Mouse (Mus musculus): ENCODE results near the gene Cacna1e. TPM values are rescaled to one million over a fixed set of nuclear protein-coding genes. Genes with fewer than 3 reads are reported as not detected.

Cacna1e gene
- polyA plus RNA-seq, 1 experiment from 2014 or later, result 1.8 TPM

DNA sequence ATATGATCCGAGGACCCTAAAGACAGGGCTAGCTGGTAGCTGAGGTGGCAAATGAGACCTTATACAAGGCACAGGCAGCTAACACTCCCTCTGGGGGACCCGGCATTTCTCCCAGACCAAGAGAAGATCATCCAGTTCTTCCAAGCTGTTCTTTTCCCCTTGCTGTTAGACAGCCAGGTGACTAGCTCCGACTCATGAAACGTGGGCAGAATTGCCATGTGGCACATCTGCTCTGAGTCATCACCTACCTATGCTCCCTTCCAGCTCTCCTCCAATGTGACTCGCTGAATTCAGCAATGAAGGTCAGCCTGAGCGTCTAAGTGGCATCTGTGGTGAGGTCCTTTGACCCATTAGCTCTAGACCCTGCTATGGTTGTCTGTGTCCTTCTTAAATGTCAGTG lies 355.5 kb downstream of the Cacna1e start:
- no peak for ATAC-seq (ENCODE audit: insufficient number of reproducible peaks, insufficient read depth, low FRiP score, low TSS enrichment)
- 88% methylated on average over 6 of the region's 6 CpGs for WGBS
- no peaks in the 10 kb centered on the region for H3K27me3 ChIP-seq

DNA sequence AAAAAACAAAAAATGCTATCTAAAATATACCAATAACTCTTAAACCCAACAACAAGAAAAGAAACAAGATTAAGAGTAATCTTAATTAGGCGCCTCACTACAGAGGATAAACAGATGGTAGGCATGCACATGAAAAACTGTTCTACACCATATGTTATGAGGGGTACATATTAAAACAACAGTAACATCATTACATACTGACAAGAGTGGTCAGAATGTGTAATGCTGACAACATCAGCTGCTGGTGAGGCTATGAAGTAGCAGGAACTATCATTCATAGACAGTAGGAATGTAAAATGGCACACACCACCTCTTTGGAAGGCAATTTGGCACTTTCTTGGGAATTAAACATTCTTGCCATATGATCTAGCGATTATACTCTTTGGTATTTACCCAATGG lies 363.6 kb downstream of the Cacna1e start:
- Histone ChIP-seq H3K27ac (no peak overlapping the region), H3K36me3 (no peaks in the 10 kb centered on the region), H3K4me3 (no peak overlapping the region), H3K4me1 (no peaks in the 10 kb centered on the region), H3K27me3 (no peaks in the 10 kb centered on the region), H3K9ac (no peak overlapping the region), H3K9me3 (no peaks in the 10 kb centered on the region), H3K4me2 (replicated peaks) (no peak overlapping the region)
- no peak for ATAC-seq (ENCODE audit: insufficient number of reproducible peaks, insufficient read depth, low FRiP score, low TSS enrichment)
- 91% methylated on average over 2 of the region's 2 CpGs for WGBS

More for the DNA sequence above, 355.5 kb downstream of the Cacna1e start:
- no peak overlapping the region for H3K4me3 ChIP-seq
- H3K36me3 ChIP-seq, result no peaks in the 10 kb centered on the region
- H3K9me3 ChIP-seq, result no peaks in the 10 kb centered on the region
- no peak overlapping the region for H3K9ac ChIP-seq
- no peak overlapping the region for H3K27ac ChIP-seq
- no peak overlapping the region for H3K4me2 ChIP-seq (replicated peaks)
- H3K4me1 ChIP-seq, result 0 out of 2 replicates have a peak, but pooled peaks cover 5% of the 10 kb centered on the region

DNA sequence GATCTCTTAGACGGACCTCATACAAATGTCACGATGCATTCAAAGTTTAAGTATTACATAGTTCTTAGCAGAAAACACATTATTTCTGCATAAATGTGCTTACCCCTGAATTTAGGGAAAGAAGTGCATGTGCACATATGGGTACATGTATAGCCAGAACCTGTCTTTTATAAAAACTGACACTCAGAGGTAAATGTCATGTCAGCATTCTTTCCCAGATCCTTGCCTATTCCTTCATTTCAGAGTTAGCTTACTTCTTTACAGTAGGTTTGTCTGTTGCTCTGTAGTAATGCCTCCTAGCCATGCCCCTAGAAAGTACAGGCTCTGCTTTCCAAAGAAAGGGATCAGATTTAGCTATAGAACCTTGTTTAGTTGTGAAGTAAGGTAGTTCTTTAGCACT lies 369.0 kb downstream of the Cacna1e start:
- WGBS, result 91% methylated on average over 2 of the region's 2 CpGs
- Histone ChIP-seq H3K27me3 (no peaks in the 10 kb centered on the region), H3K4me3 (no peak overlapping the region), H3K9ac (no peak overlapping the region), H3K9me3 (no peaks in the 10 kb centered on the region), H3K36me3 (no peaks in the 10 kb centered on the region), H3K4me1 (no peaks in the 10 kb centered on the region), H3K4me2 (replicated peaks) (no peak overlapping the region), H3K27ac (no peak overlapping the region)
- no peak for ATAC-seq (ENCODE audit: insufficient number of reproducible peaks, insufficient read depth, low FRiP score, low TSS enrichment)

DNA sequence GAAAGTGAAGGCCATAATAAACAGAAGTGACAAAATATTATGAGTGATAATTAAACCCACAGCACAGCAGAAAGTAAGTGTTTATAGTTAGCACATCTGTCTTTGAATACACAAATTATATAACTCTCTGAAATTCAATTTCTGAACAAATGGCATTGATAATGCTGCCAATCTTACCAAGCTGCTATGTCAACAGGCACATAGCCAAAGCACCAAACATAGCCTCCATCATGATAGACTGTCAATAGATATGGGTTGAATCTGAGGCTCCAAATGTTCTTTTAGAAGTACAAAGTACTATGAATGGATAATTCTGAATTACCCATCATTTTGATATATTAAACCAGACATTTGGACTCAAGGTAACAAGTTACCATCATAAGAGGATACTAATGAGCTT lies 372.6 kb downstream of the Cacna1e start:
- H3K4me3 ChIP-seq, result no peak overlapping the region
- no peaks in the 10 kb centered on the region for H3K27me3 ChIP-seq
- no peak overlapping the region for H3K9ac ChIP-seq
- ATAC-seq (ENCODE audit: insufficient number of reproducible peaks, insufficient read depth, low FRiP score, low TSS enrichment), result no peak
- H3K27ac ChIP-seq, result no peak overlapping the region
- no peaks in the 10 kb centered on the region for H3K9me3 ChIP-seq
- no peaks in the 10 kb centered on the region for H3K36me3 ChIP-seq
- H3K4me1 ChIP-seq, result no peaks in the 10 kb centered on the region
- H3K4me2 ChIP-seq (replicated peaks), result no peak overlapping the region

DNA sequence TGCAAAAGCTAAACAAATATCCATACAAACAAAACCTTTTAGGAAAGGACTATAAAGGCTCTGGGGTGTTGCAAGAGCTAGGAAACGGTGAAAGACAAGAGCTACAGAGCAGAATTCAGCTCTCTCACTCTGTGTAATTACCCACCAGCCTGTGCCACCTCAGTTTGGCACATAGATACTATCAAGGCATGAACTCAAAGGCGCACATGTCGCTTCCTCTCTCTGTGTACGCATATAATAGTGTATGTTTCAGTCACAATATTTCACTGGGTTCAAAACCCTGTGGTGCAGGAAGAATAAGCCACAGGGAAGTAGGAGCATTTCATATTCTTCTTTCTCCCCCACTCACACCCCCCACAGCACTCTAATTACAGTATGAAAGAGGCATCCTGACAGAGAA lies 380.3 kb downstream of the Cacna1e start:
- Histone ChIP-seq H3K27me3 (no peaks in the 10 kb centered on the region), H3K36me3 (no peaks in the 10 kb centered on the region), H3K9me3 (no peaks in the 10 kb centered on the region), H3K4me3 (no peak overlapping the region), H3K4me2 (replicated peaks) (no peak overlapping the region), H3K27ac (no peak overlapping the region), H3K9ac (no peak overlapping the region), H3K4me1 (no peaks in the 10 kb centered on the region)
- WGBS, result 77% methylated on average over 4 of the region's 4 CpGs
- ATAC-seq (ENCODE audit: insufficient number of reproducible peaks, insufficient read depth, low FRiP score, low TSS enrichment), result no peak

DNA sequence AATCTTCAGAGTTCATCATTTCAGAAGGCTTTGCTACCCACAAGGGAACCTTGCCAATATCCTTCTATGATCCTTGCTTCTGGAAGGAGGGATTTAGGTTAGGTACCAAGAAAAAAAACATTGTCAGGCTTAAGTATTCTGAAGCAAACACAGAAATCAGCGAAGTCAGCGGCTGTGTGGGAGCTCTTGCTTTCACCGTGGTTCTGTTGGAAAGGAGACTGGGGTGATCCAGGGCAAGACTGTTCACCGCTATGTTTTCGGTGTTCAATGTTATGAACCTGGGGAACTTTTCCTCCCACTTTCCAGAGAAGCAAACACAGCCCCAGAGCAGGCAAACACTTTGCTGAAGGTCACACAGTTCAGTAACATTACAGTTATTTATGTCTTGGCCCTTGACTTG lies 383.4 kb downstream of the Cacna1e start:
- Histone ChIP-seq H3K36me3 (no peaks in the 10 kb centered on the region), H3K27me3 (no peaks in the 10 kb centered on the region), H3K9me3 (no peaks in the 10 kb centered on the region), H3K4me2 (replicated peaks) (no peak overlapping the region), H3K9ac (no peak overlapping the region), H3K27ac (no peak overlapping the region), H3K4me1 (no peaks in the 10 kb centered on the region), H3K4me3 (no peak overlapping the region)
- no peak for ATAC-seq (ENCODE audit: insufficient number of reproducible peaks, insufficient read depth, low FRiP score, low TSS enrichment)
- 76% methylated on average over 5 of the region's 5 CpGs for WGBS

DNA sequence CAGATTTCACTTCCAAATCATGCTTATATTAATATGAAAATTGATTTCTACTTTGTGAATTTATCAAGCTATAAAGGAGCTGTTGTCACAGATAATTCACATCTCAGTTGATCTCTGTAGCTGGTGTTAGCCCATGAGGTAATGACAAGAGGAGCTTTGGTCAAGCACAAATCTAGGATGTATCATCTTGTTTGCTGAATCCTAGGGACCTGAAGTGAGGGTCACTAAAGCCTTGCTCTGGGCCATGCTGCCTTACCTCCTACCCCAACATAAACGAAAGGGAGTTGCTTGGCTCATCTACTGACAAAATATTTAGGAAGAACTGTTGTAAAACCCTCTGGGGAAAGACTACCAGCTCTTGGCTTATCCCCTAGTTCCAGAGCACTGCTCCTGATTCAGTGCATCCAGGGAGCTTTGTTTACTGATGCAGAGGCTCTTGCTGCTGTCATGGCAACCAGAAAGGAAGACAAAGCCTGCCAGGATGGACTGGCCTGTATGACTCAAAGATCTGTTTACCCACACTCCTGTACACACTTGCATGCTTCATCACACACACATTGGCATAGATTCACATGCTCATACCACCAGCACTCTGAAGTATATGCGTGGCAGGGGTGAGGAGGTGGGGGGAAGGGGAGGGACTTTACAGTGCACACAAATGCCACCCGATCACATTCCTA lies 384.0 kb downstream of the Cacna1e start:
- Histone ChIP-seq H3K4me2 (replicated peaks) (no peak overlapping the region), H3K36me3 (no peaks in the 10 kb centered on the region), H3K4me3 (no peak overlapping the region), H3K27me3 (no peaks in the 10 kb centered on the region), H3K9ac (no peak overlapping the region), H3K27ac (no peak overlapping the region), H3K4me1 (no peaks in the 10 kb centered on the region), H3K9me3 (no peaks in the 10 kb centered on the region)
- ATAC-seq (ENCODE audit: insufficient number of reproducible peaks, insufficient read depth, low FRiP score, low TSS enrichment), result no peak
- 63% methylated on average over 3 of the region's 3 CpGs for WGBS

DNA sequence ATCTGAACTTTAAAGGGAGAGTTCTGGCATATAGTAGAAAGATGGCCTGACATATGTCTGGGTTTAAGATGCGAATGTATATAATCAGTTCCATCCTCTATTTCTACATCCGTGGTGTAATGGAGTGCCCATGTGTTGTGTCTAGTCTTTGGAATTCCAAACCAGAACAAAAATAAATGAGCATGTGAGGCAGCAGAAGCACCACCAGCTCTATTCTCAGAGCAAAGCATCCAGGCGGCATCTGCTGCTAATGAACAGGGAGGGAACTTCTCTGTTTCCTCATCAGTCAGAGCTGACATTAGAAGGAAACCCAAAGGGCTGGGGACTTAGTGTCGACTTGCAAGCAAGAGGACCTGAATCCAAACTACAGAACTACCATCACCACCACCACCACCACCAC lies 385.5 kb downstream of the Cacna1e start:
- Histone ChIP-seq H3K9ac (no peak overlapping the region), H3K4me2 (replicated peaks) (no peak overlapping the region), H3K4me1 (no peaks in the 10 kb centered on the region), H3K36me3 (no peaks in the 10 kb centered on the region), H3K27ac (no peak overlapping the region), H3K9me3 (no peaks in the 10 kb centered on the region), H3K27me3 (no peaks in the 10 kb centered on the region), H3K4me3 (no peak overlapping the region)
- 59% methylated on average over 4 of the region's 4 CpGs for WGBS
- ATAC-seq (ENCODE audit: insufficient number of reproducible peaks, insufficient read depth, low FRiP score, low TSS enrichment), result no peak

DNA sequence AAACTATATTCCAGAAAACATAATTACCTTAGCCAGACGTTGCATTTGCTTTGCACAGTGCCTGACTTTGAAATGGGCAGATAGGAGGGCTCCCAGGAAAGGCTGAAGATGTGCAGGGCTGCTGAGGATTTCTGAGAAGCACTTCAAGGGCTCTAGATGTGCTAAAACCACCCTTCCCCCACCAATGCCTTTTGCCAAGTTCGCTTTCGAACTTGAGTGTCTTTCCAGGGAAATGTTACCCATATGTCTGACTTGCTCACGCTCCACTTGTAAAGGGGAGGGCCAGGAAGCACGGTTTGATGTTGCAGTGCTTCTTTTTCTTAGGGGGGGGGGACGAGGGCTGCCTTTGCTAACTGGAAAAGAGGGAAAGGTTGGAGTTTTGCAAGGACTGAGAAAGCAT lies 393.2 kb downstream of the Cacna1e start:
- H3K9ac ChIP-seq, result no peak overlapping the region
- H3K9me3 ChIP-seq, result no peaks in the 10 kb centered on the region
- no peak overlapping the region for H3K27ac ChIP-seq
- H3K27me3 ChIP-seq, result no peaks in the 10 kb centered on the region
- WGBS, result 44% methylated on average over 6 of the region's 6 CpGs
- ATAC-seq (ENCODE audit: insufficient number of reproducible peaks, insufficient read depth, low FRiP score, low TSS enrichment), result no peak
- H3K4me1 ChIP-seq, result no peaks in the 10 kb centered on the region
- no peak overlapping the region for H3K4me3 ChIP-seq
- H3K4me2 ChIP-seq (replicated peaks), result no peak overlapping the region
- no peaks in the 10 kb centered on the region for H3K36me3 ChIP-seq

DNA sequence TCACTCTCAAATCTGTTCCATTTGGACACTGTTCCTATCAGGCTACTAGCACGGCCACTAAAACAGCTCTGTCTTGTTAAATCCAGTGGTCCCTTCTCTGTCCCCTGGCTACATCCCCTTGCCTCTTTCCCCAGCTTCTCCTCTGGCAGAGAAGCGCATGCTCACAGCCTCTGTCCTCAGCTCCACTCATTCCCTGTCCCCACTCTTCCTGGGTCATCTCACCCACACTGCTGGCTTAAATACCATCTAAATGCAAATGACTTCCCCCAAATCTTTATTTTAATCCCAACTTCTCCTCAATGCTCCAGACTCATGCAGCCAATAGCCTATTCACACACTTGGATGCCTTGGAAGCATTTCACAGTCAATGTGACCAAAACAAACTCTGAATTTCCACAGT lies 407.6 kb downstream of the Cacna1e start:
- Histone ChIP-seq H3K9ac (no peak overlapping the region), H3K9me3 (no peaks in the 10 kb centered on the region), H3K27ac (no peak overlapping the region), H3K4me1 (no peaks in the 10 kb centered on the region), H3K27me3 (no peaks in the 10 kb centered on the region), H3K36me3 (no peaks in the 10 kb centered on the region), H3K4me3 (no peak overlapping the region), H3K4me2 (replicated peaks) (no peak overlapping the region)
- 79% methylated on average over 2 of the region's 2 CpGs for WGBS
- ATAC-seq (ENCODE audit: insufficient number of reproducible peaks, insufficient read depth, low FRiP score, low TSS enrichment), result no peak

DNA sequence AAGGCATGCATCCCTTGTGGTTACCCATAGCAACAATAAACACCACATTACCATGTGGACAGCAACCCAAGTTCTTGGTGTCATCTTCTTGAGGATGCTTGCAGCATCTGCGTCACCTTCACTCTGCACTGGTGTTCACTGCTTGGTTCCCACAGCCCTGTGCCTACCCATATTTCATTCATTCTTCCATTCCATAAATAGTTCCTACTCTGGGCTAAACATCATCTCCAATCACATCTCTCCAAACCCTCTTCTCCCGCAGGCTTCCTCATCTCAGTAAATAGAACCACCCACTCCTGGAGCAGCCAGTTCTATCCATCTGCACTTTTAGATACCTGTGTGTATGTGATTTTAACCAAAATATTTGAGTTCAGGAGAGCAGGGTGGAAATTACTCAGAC lies 408.6 kb downstream of the Cacna1e start:
- Histone ChIP-seq H3K9me3 (no peaks in the 10 kb centered on the region), H3K4me3 (no peak overlapping the region), H3K9ac (no peak overlapping the region), H3K27ac (no peak overlapping the region), H3K36me3 (no peaks in the 10 kb centered on the region), H3K4me1 (no peaks in the 10 kb centered on the region), H3K4me2 (replicated peaks) (no peak overlapping the region), H3K27me3 (no peaks in the 10 kb centered on the region)
- WGBS, result 91% methylated on average over 2 of the region's 2 CpGs
- ATAC-seq (ENCODE audit: insufficient number of reproducible peaks, insufficient read depth, low FRiP score, low TSS enrichment), result no peak

DNA sequence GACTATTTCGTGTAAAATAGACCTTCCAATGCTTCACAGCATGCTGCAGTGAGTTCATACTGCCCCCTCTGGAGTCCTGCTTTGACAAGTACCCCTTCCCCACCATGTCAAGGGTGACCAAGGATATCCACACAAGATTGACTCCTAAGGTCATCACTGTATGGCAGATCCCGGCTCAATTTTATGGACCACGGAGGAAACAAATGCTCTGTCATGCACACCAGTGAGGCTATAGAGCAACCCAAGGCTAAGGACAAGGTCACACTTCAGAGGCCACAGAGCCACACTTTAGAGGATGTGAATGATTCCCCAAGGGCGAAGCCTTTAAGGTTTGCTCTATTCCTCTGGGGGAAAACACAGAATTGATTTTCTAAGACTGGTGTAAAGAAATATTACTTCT lies 410.1 kb downstream of the Cacna1e start:
- Histone ChIP-seq H3K27me3 (no peaks in the 10 kb centered on the region), H3K9me3 (no peaks in the 10 kb centered on the region), H3K4me1 (no peaks in the 10 kb centered on the region), H3K4me3 (no peak overlapping the region), H3K4me2 (replicated peaks) (no peak overlapping the region), H3K9ac (no peak overlapping the region), H3K27ac (no peak overlapping the region), H3K36me3 (no peaks in the 10 kb centered on the region)
- ATAC-seq (ENCODE audit: insufficient number of reproducible peaks, insufficient read depth, low FRiP score, low TSS enrichment), result no peak
- 74% methylated on average over 4 of the region's 4 CpGs for WGBS

DNA sequence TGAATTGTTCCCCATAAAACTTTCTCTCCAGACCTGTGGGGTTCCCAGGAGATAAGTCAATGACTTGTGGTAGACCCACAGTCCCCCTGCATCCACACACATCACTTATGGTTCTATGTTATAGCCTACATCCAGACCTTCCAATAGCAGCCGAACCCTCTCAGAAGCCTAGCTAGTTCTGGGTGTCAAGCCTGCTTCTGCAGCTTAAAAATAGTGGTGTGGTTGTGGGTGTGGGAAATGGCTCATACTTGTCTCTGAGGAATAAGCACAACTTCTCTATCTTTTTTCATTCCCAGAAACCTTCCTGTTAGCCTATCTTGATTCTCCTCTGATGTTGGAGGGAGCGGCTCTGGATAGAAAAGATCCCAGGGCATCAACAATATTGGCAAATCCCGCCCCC lies 417.0 kb downstream of the Cacna1e start:
- no peak for ATAC-seq (ENCODE audit: insufficient number of reproducible peaks, insufficient read depth, low FRiP score, low TSS enrichment)
- Histone ChIP-seq H3K9ac (no peak overlapping the region), H3K4me1 (no peaks in the 10 kb centered on the region), H3K4me3 (no peak overlapping the region), H3K9me3 (no peaks in the 10 kb centered on the region), H3K27me3 (no peaks in the 10 kb centered on the region), H3K4me2 (replicated peaks) (no peak overlapping the region), H3K36me3 (no peaks in the 10 kb centered on the region), H3K27ac (no peak overlapping the region)
- WGBS, result 87% methylated on average over 3 of the region's 3 CpGs

Measured in embryonic facial prominence, embryonic 12.5 days (tissue).